In the genomic region with DNA sequence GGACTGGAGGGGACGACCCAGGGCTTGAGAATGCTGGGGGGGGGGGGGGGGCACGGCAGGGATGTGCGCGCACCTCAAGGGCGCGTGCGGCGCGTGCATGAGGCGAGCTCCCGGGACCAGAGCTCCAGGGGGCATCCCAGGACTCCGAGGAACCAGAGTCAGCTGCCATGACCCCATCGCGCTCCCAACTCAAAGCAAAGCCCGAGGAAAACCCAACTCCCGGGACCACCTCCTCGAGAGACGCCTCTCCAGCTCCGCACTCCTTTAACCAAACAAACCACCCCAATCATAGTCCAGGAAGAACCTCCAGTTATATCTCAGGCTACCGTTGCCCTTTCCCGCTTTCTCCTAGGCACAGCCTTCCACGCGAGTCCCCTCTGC, we compare ENCODE assay signal across 9 mouse cellular contexts. TPM values are rescaled to one million over a fixed set of nuclear protein-coding genes. Genes with fewer than 3 reads are reported as not detected.
DNase-seq lines count a peak whose midpoint lies in the region; ATAC-seq lines count a peak whose summit lies in the region.
"Had no signal": no experiment of that assay in that cellular context is flagged by ENCODE, and none has a peak within 500 bp of the region (broad histone marks: within the 10 kb centered on the region; RNA-seq: fewer than 3 reads in every experiment).

No protein-coding gene starts in this region.

- H3K9ac ChIP-seq in heart, embryonic 11.5 days (ENCODE audit: low read depth, low read length): peak overlapping the region; percentile 69
- peak overlapping the region; percentile 74 for H3K9ac ChIP-seq in kidney, embryonic 16.5 days (replicated peaks; ENCODE audit: low read length)
- peak overlapping the region; percentile 76 for H3K9ac ChIP-seq in stomach, embryonic 16.5 days (ENCODE audit: low read length)

- H3K27me3 ChIP-seq in heart, embryonic 11.5 days (ENCODE audit: control insufficient read depth, insufficient read depth, low read length): peaks cover 6% of the 10 kb centered on the region
- H3K27me3 ChIP-seq in kidney, embryonic 16.5 days (ENCODE audit: insufficient read depth, low read length): no peaks in the 10 kb centered on the region
- no peaks in the 10 kb centered on the region for H3K27me3 ChIP-seq in stomach, embryonic 16.5 days (ENCODE audit: control insufficient read depth, insufficient read depth, low read length)

- no peaks in the 10 kb centered on the region for H3K9me3 ChIP-seq in heart, embryonic 11.5 days (replicated peaks; ENCODE audit: control insufficient read depth, low read length)
- H3K9me3 ChIP-seq in kidney, embryonic 16.5 days (ENCODE audit: low read length): no peaks in the 10 kb centered on the region
- no peaks in the 10 kb centered on the region for H3K9me3 ChIP-seq in stomach, embryonic 16.5 days (replicated peaks; ENCODE audit: control insufficient read depth, low read length)

- H3K4me2 ChIP-seq in heart, embryonic 11.5 days: peak overlapping the region; percentile 95
- H3K4me2 ChIP-seq in kidney, embryonic 16.5 days (replicated peaks; ENCODE audit: low read depth, low read length): peak overlapping the region; percentile 96
- H3K4me2 ChIP-seq in stomach, embryonic 16.5 days (ENCODE audit: low read depth, low read length): peak overlapping the region; percentile 91

- peak overlapping the region; percentile 69 for H3K4me3 ChIP-seq in heart, embryonic 11.5 days (ENCODE audit: low read depth, low read length)
- H3K4me3 ChIP-seq in kidney, embryonic 16.5 days (ENCODE audit: low read length): peak overlapping the region; percentile 69
- H3K4me3 ChIP-seq in stomach, embryonic 16.5 days (replicated peaks; ENCODE audit: low read length): peak overlapping the region; percentile 86

- H3K4me1 ChIP-seq in heart, embryonic 11.5 days (ENCODE audit: control insufficient read depth, insufficient read depth, low read length): 0 out of 2 replicates have a peak, but pooled peaks cover 2% of the 10 kb centered on the region
- 0 out of 2 replicates have a peak, but pooled peaks cover 8% of the 10 kb centered on the region for H3K4me1 ChIP-seq in kidney, embryonic 16.5 days (ENCODE audit: insufficient read depth, low read length)
- H3K4me1 ChIP-seq in stomach, embryonic 16.5 days (ENCODE audit: control insufficient read depth, insufficient read depth, low read length): peaks cover 4% of the 10 kb centered on the region; the same call in 1 of the 2 replicates

- no peak overlapping the region for H3K27ac ChIP-seq in heart, embryonic 11.5 days (ENCODE audit: low read depth, low read length)
- no peak overlapping the region for H3K27ac ChIP-seq in kidney, embryonic 16.5 days (ENCODE audit: low read length)
- H3K27ac ChIP-seq in stomach, embryonic 16.5 days (ENCODE audit: low read length): peak overlapping the region; percentile 44; the same call in 1 of the 2 replicates

- intact Hi-C loops in left cerebral cortex, postnatal 4 days (cut with DNase I): no loop called here

- ATAC-seq in heart, embryonic 11.5 days (replicated peaks; ENCODE audit: insufficient number of reproducible peaks, low FRiP score, low TSS enrichment): no peak; the same call in 1 of the 2 replicates
- ATAC-seq in kidney, embryonic 16.5 days (ENCODE audit: low FRiP score, low TSS enrichment): peak; percentile 33
- ATAC-seq in stomach, embryonic 16.5 days (ENCODE audit: insufficient read depth, low FRiP score): peak; percentile 35; the same call in 1 of the 2 replicates

- under 1% methylated on average over 23 of the region's 23 CpGs for WGBS in heart, embryonic 11.5 days (ENCODE audit: insufficient replicate concordance)
- WGBS in kidney, embryonic 16.5 days: under 1% methylated on average over 21 of the region's 23 CpGs
- WGBS in stomach, embryonic 16.5 days: 0% methylated on average over 22 of the region's 23 CpGs

- no peaks in the 10 kb centered on the region for H3K36me3 ChIP-seq in heart, embryonic 11.5 days (ENCODE audit: control insufficient read depth, insufficient read depth, low read length)
- no peaks in the 10 kb centered on the region for H3K36me3 ChIP-seq in kidney, embryonic 16.5 days (ENCODE audit: insufficient read depth, low read length)
- no peaks in the 10 kb centered on the region for H3K36me3 ChIP-seq in stomach, embryonic 16.5 days (ENCODE audit: control insufficient read depth, insufficient read depth, low read length)

- DNase-seq in left cerebral cortex, postnatal 4 days: peak; percentile 30
- DNase-seq in left cerebral cortex, adult 8-10 months (ENCODE audit: low spot score in 2 of 2): no peak
- peak; percentile 72 for DNase-seq in cerebellum, adult 9-11 months
- DNase-seq in lung, postnatal 4 days: peak; percentile 36 to 59
- DNase-seq in thymus, postnatal 4 days: no peak

RNA-seq across cellular contexts. Expression of gene Rnf152, which starts 0.6 kb away (rescaled TPM):
- 10 to 100 TPM; 36.3 to 38.9 TPM for total RNA-seq in left cerebral cortex, postnatal 4 days (2021)
- total RNA-seq in left cerebral cortex, adult 8-10 months (2022): 10 to 100 TPM in 3 of 4 experiments, 1 to 10 TPM in 1; 9.7 to 12.9 (median 11.3) TPM
- 0.20 and 0.27 TPM in 2 replicates for polyA plus RNA-seq in heart, embryonic 11.5 days (2014; fragmentation: Nextera tagmentation; extraction: Ambion mirVana)
- polyA plus RNA-seq in kidney, embryonic 16.5 days (2015; fragmentation: Nextera tagmentation; extraction: Ambion mirVana): 0.91 and 1.1 TPM in 2 replicates
- polyA plus RNA-seq in stomach, embryonic 16.5 days (2015; fragmentation: Nextera tagmentation; extraction: Ambion mirVana): 1.7 and 1.9 TPM in 2 replicates
- total RNA-seq: hematopoietic stem cell, adult 5-6 weeks had no signal

Comparison
In these comparisons a context has a peak if more than half of its experiments do, and no peak if none do; other contexts are left out.
1. DNase-seq: peak in left cerebral cortex, postnatal 4 days (single experiment), cerebellum, adult 9-11 months (single experiment) and lung, postnatal 4 days (2 of 2); none in left cerebral cortex, adult 8-10 months (0 of 2) and thymus, postnatal 4 days (single experiment).
2. Peak in every context shown above with its lines, with median percentiles within 50 percentile points of each other: H3K4me2 ChIP-seq, H3K4me3 ChIP-seq and H3K9ac ChIP-seq.